Mouse (Mus musculus): ENCODE data around the gene Clec11a. TPM values are rescaled to one million over a fixed set of nuclear protein-coding genes. Genes with fewer than 3 reads are reported as not detected.

The Clec11a gene
- polyA plus RNA-seq, 1 experiment = 0.01 TPM

- peaks cover 43% of the 10 kb centered on the region for H3K36me3 ChIP-seq (ENCODE audit: control insufficient read depth)
- H3K9me3 ChIP-seq (ENCODE audit: control insufficient read depth, low read length) = no peaks in the 10 kb centered on the region
- H3K27me3 ChIP-seq (ENCODE audit: control insufficient read depth) = no peaks in the 10 kb centered on the region
- TF ChIP-seq GATA1 (IDR thresholded peaks at IDR 0.05; ENCODE audit: low read length) (no peak), TAL1 (IDR thresholded peaks at IDR 0.05; ENCODE audit: low read length) (no peak)
- no peak overlapping the region for H3K4me3 ChIP-seq (replicated peaks)
- peaks cover 6% of the 10 kb centered on the region for H3K4me1 ChIP-seq (ENCODE audit: control insufficient read depth)
These were observed 51.8 kb downstream of the Clec11a start for GRCm38 (mm10) chr7:44254930-44255329.

GRCm38 (mm10) chr7:44253023-44253616 is 53.6 kb downstream of the Clec11a start:
- H3K4me1 ChIP-seq (ENCODE audit: control insufficient read depth) = peaks cover 20% of the 10 kb centered on the region
- TF ChIP-seq TAL1 (IDR thresholded peaks at IDR 0.05; ENCODE audit: low read length) (no peak), GATA1 (IDR thresholded peaks at IDR 0.05; ENCODE audit: low read length) (no peak)
- H3K9me3 ChIP-seq (ENCODE audit: control insufficient read depth, low read length) = no peaks in the 10 kb centered on the region
- H3K36me3 ChIP-seq (ENCODE audit: control insufficient read depth) = peaks cover 61% of the 10 kb centered on the region
- H3K27me3 ChIP-seq (ENCODE audit: control insufficient read depth) = no peaks in the 10 kb centered on the region
- no peak overlapping the region for H3K4me3 ChIP-seq (replicated peaks)

Other genes with a start within 250 kb of the Clec11a start
- gene Klk1b21, start 204.6 kb downstream of the Clec11a start, polyA plus RNA-seq (2012) = not detected in 2 replicates
- gene Klk1b22, start 194.2 kb downstream of the Clec11a start, polyA plus RNA-seq (2012) = not detected in 2 replicates
- gene Klk1b16, start 170.1 kb downstream of the Clec11a start, polyA plus RNA-seq (2012) = not detected in 2 replicates
- gene Klk1b24, start 118.7 kb downstream of the Clec11a start, polyA plus RNA-seq (2012) = not detected in 2 replicates
- gene Klk1b3, start 108.7 kb downstream of the Clec11a start, polyA plus RNA-seq (2012) = not detected in 2 replicates
- gene Klk1b4, start 99.5 kb downstream of the Clec11a start, polyA plus RNA-seq (2012) = not detected in 2 replicates
- gene Klk1b5, start 91.0 kb downstream of the Clec11a start, polyA plus RNA-seq (2012) = not detected in 2 replicates
- gene Klk1, start 81.5 kb downstream of the Clec11a start, polyA plus RNA-seq (2012) = not detected in 2 replicates
- not detected in 2 replicates for gene Gm36864, start 70.7 kb downstream of the Clec11a start, polyA plus RNA-seq (2012)
- gene 1700028J19Rik, start 60.2 kb downstream of the Clec11a start, polyA plus RNA-seq (2012) = 0.18 TPM in 1 of 2 replicates, not detected in the other
- gene 2410002F23Rik, start 60.2 kb downstream of the Clec11a start, polyA plus RNA-seq (2012) = 5.6 and 5.9 TPM in 2 replicates
- not detected in 2 replicates for gene Acp4, start 49.5 kb downstream of the Clec11a start, polyA plus RNA-seq (2012)
- gene Gm15517, start 45.5 kb downstream of the Clec11a start, polyA plus RNA-seq (2012) = not detected in 2 replicates
- 0.01 TPM in 2 replicates for gene Shank1, start 3.4 kb upstream of the Clec11a start, polyA plus RNA-seq (2012)
- not detected in 2 replicates for gene Syt3, start 77.2 kb upstream of the Clec11a start, polyA plus RNA-seq (2012)
- gene 1700008O03Rik, start 78.9 kb upstream of the Clec11a start, polyA plus RNA-seq (2012) = 0.04 and 0.06 TPM in 2 replicates
- not detected in 2 replicates for gene Lrrc4b, start 122.1 kb upstream of the Clec11a start, polyA plus RNA-seq (2012)
- 0.17 and 0.50 TPM in 2 replicates for gene Aspdh, start 158.5 kb upstream of the Clec11a start, polyA plus RNA-seq (2012)
- 1,062 and 1,188 TPM in 2 replicates for gene Josd2, start 161.1 kb upstream of the Clec11a start, polyA plus RNA-seq (2012)
- 26.0 and 30.5 TPM in 2 replicates for gene Emc10, start 189.6 kb upstream of the Clec11a start, polyA plus RNA-seq (2012)
- 0.16 TPM in 1 of 2 replicates, not detected in the other for gene Fam71e1, start 189.7 kb upstream of the Clec11a start, polyA plus RNA-seq (2012)
- gene Mybpc2, start 217.8 kb upstream of the Clec11a start, polyA plus RNA-seq (2012) = not detected in 2 replicates
- gene Spib, start 225.2 kb upstream of the Clec11a start, polyA plus RNA-seq (2012) = 0.08 TPM in 2 replicates
- gene Pold1, start 241.9 kb upstream of the Clec11a start, polyA plus RNA-seq (2012) = 24.0 and 25.1 TPM in 2 replicates
- gene Nr1h2, start 247.0 kb upstream of the Clec11a start, polyA plus RNA-seq (2012) = 49.7 and 62.9 TPM in 2 replicates

All from erythroblast, embryonic 14.5 days (primary cell).